Mouse (Mus musculus): Measurements from ENCODE around the gene Plcb1. TPM values are rescaled to one million over a fixed set of nuclear protein-coding genes. Genes with fewer than 3 reads are reported as not detected.
A peak's percentile ranks its signal among the peaks of the same experiment; 100 is the strongest.
"Not testable (repeated sequence)": the region's sequence is repeated elsewhere in the genome, so short reads cannot be mapped to it uniquely, and the experiment has no call there.

Plcb1 gene
- total RNA-seq, 2 experiments from 2014 or later, result 2.9 to 3.1 TPM

DNA sequence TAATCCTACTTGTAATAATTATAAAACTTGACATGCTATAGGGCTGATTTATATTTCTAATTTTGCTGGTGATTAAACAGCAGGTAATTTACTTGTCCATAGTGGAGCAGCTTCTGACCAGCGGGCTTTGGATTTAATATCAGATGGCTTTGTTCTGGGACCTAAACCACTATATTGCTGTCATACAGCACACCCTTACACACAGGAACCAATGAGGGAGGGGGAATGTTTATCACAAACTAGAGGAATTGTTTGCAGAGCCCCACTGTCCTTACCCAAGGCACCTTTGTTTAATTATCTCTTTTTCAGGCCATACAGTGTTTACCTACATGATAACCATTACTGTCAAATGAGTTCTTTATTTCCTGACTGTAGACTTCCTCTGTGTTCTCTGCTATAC is 546.0 kb downstream of the Plcb1 start:
- intact Hi-C loops (cut with DNase I; ENCODE audit: low total_unique reads), result no loop called here

DNA sequence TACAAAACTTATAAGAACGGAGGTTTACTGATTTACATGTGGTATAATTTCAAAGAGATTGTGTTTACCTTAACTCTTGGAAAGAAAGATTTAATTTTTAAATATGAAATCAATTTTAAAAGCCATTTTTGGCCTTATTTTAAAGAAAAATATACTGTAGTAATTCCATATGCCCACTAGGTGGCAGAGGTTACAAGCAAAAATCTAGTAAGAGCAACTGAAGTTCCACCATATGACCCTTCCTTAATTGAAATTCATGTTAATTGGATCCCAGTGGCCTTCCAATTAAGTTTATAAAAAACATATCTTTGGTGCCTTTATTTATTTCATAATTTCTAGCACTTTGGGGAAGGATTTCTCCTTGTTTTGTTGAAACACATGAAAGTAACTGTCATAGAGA is 570.4 kb downstream of the Plcb1 start:
- no peak for DNase-seq
- intact Hi-C loops (cut with DNase I; ENCODE audit: low total_unique reads), result no loop called here

More for the DNA sequence above, 546.0 kb downstream of the Plcb1 start:
- DNase-seq, result no peak

DNA sequence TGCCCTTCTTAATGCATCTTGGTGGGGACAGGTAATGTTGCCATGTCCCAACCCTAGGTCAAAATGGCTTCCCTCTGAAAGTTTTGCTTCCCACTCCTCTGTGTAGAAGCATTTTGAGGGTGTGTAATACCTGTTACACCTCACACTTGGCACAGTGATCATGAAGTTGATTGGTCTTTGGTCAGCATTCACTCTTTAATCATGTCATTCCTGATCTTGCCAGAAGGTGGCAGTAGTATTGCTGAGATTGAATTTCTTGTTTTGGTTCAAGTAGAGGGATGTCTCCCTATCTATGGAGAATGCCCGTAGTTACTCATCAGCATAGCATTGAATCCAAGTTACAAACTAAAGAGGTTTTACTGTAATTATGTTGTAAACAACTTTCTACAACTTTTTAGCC is 575.9 kb downstream of the Plcb1 start:
- intact Hi-C loops (cut with DNase I; ENCODE audit: low total_unique reads), result loop anchor here (10.0 kb wide), 1 partner anchor 783 kb away; no protein-coding TSS in a partner anchor
- DNase-seq, result no peak

DNA sequence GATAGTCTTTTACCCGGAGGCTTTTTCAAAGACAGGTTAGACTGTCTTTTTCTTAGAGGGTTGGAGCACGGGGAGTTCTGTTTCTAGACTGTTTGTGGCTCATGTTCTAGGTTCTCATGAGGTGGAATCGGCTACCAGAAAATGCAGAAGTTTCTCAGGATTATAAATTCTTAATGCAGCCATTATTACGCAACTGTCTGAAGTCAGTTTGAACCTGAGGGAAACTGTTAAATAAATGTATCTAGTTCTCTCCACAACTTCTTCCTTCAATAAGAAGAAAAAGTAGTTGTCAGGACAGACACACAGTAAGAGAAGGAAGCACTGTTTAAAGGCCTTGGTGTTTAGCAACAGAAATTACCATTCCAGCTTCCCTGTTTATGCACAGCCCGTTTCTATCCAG is 577.1 kb downstream of the Plcb1 start:
- DNase-seq, result no peak
- intact Hi-C loops (cut with DNase I; ENCODE audit: low total_unique reads), result loop anchor here (10.0 kb wide), 1 partner anchor 782 kb away; no protein-coding TSS in a partner anchor

DNA sequence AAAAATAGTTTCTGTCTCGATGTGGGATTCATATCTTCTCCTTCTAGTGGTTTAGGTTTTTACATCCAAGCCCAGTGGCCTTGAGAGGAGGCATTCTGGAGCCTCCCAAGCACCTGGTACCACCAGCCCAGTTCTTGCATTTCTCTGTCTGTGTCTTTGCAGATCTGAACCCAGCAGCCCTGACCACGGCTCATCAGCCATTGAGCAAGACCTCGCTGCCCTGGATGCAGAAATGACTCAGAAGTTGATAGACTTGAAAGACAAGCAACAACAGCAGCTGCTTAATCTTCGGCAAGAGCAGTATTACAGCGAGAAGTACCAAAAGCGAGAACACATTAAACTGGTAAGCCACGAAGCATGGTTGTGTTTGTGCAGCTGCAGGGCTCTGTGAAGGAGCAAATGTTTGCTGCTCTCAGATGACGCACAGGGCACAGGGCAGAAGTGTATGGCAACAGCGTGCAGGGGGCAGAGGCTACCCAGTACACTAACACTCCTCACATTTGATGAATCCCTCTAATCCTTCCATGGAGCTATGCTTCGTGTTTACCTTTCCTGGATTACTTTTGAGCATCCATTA is 584.5 kb downstream of the Plcb1 start:
- no peak for DNase-seq
- intact Hi-C loops (cut with DNase I; ENCODE audit: low total_unique reads), result no loop called here

DNA sequence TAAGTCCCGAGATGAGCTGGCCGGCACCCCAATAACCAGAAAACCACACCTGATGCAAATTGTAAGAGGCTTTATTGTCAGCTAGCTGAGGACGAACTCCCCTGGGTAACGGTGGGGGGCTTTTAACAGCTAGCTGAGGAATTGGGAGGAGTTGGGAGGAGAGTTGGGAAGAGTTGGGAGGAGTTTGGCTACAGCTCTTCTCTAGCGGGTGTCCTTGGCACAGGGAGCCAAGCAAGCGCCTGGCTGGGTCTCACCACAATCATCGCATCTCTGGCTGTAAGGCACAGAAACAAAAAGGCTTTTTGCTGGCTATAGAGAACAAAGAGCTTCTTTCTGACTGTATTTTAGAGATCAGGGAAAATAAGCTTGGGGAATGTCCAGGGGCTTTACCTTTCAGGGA is 594.9 kb downstream of the Plcb1 start:
- intact Hi-C loops (cut with DNase I; ENCODE audit: low total_unique reads), result not testable (repeated sequence)

DNA sequence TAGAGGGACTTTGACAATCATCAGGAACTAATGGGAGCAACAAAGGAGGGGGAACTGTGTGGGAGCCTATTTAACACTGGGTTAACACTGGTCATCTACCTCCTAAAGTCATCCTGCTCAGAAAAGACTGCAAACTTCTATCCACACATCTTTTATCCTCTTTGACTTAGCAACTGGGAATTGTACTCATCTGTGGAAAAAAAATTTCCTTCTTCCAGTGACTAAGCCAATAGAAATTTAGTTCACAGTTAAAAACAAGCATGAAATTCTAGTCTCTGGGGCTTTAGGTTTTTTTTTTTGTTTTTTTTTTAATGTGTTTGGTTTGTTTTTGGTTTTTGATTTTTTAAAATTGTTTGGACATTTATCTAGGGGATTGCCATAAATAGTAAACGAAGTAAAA is 595.5 kb downstream of the Plcb1 start:
- intact Hi-C loops (cut with DNase I; ENCODE audit: low total_unique reads), result no loop called here
- no peak for DNase-seq

More for the DNA sequence above, 594.9 kb downstream of the Plcb1 start:
- not testable (repeated sequence) for DNase-seq

DNA sequence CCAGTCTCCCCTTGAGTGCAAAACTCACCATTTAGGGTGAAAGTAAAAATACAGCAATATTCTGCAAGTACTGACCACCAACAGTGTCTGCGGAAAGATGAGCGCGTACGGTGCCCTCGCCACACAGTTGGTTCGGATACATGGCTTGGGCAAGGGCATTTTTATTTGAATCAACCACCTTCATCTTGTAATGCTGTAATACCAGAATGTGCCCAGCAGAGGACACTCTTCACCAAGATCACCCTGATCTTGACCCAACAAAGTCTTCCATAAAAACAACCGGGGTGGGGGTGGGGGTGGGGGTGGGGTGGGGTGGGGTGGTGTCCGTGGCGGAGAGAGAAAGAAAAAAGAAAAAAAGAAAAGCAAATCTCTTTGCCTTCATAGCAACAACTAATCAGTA is 602.1 kb downstream of the Plcb1 start:
- intact Hi-C loops (cut with DNase I; ENCODE audit: low total_unique reads), result no loop called here
- DNase-seq, result peak; percentile 4

DNA sequence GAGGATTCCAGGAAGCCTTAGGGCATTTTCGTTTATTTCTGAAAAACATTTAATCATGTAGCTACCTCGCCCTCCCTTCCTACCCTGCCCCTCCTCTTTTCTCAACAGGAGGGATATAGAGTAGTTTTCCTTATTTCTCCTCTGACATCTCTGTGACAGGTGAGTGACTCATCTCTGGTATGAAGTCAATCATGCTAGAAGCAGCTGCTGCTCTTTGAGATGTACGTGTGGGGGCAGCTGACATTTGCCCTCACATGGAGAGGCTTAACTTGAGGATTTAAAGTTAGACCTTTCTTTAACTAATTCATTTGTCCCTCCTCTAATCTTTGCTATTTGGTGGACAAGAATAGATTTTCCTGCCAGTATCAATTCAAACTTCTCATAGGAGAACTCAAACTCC is 608.8 kb downstream of the Plcb1 start:
- DNase-seq, result no peak
- intact Hi-C loops (cut with DNase I; ENCODE audit: low total_unique reads), result loop anchor here (10.0 kb wide), 1 partner anchor 560 kb away; no protein-coding TSS in a partner anchor

DNA sequence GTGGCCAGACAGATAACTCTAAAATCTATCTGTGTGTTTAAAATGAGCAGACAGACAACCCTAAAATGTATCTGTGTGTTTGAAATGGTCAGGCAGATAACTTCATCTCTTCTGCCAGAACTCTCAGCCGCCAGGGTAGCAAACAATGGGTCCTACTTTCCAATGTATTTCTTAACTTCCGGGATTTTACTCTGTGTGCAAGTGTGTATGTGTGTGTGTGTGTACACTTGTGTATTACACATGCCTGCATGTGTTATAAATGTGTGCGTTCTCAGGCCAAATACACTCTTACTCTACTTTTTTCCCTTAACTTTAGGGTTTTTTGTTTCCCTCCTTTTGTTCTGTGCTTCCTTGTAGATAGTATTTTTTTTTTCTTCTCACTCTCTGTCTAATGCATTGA is 610.5 kb downstream of the Plcb1 start:
- intact Hi-C loops (cut with DNase I; ENCODE audit: low total_unique reads), result loop anchor here (10.0 kb wide), 1 partner anchor 558 kb away; no protein-coding TSS in a partner anchor
- DNase-seq, result no peak

DNA sequence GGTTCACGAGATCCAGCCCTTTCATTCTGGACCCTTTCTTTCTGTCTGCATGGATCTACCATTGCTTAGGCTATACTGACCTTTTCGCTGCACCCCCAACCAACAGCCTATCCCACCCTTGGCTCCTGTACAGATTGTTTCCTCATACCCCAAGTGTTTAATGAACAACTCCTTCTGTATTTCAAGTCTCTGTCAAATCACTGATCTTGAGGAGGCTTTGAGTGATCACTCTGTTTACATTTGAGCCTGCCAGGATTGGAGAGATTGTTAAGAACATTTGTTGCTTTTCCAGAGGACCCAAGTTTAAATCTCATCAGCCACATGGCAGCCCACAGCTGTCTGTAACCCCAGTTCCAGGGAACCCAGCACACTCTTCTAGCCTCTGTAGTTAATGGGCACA is 612.1 kb downstream of the Plcb1 start:
- no peak for DNase-seq
- intact Hi-C loops (cut with DNase I; ENCODE audit: low total_unique reads), result loop anchor here (10.0 kb wide), 1 partner anchor 557 kb away; no protein-coding TSS in a partner anchor

DNA sequence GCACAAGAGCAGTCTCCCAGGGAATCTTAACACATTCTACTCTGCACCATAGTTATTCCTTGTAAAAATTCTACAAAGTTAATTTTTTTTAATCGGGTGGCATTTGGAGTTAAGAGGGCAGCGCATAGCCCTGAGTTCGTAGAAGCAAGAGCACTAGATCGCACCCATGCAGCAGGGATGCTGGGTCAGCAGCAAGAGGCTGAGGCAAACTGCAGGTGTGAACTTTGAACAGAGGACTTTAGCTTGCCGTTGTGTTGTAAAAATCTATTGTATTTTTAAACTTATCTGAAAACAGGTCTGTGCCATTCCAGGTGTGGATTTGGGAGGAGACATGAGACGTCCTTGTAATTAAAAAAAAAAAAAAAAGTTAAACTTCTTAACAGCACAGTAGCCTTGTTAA is 613.9 kb downstream of the Plcb1 start:
- DNase-seq, result no peak
- intact Hi-C loops (cut with DNase I; ENCODE audit: low total_unique reads), result loop anchor here (10.0 kb wide), 1 partner anchor 555 kb away; no protein-coding TSS in a partner anchor

DNA sequence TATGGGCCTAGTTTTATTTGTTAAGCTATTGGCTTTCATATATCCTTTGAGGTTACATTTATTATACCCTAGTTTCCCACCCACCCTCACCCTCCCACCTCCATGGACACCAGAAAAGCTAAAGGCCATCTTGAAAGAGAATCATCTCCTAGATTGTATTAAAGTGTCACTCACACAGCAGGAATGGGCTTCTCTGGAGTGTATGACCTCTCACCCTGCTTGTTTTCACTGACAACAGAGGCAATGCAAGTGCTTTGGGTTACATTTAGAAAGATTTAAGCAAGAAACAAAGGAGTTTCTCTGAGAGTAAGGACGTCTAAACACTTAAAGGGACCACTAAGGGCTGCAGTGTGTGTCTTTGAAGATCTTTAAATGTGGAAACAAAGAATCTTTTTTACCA is 617.0 kb downstream of the Plcb1 start:
- intact Hi-C loops (cut with DNase I; ENCODE audit: low total_unique reads), result no loop called here

DNA sequence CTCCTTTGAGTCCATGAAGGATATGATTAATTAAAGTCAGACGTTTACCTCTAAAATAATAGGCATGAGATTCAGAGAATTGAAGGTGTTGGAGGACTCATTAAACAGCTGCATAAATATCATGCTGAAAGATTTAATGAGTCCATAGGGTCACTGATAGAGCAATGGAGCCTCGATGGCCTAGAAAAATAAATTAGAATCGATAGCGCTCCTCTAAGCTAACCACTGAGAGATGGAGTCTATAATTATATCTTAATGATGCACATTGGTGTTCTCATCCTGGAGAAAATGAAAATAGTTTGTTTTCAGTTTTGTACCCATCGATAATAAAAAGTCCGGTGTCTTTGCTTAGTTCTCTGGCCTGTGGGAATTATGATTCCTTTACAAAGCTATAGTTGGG is 617.5 kb downstream of the Plcb1 start:
- no peak for DNase-seq
- intact Hi-C loops (cut with DNase I; ENCODE audit: low total_unique reads), result no loop called here

More for the DNA sequence above, 617.0 kb downstream of the Plcb1 start:
- no peak for DNase-seq

DNA sequence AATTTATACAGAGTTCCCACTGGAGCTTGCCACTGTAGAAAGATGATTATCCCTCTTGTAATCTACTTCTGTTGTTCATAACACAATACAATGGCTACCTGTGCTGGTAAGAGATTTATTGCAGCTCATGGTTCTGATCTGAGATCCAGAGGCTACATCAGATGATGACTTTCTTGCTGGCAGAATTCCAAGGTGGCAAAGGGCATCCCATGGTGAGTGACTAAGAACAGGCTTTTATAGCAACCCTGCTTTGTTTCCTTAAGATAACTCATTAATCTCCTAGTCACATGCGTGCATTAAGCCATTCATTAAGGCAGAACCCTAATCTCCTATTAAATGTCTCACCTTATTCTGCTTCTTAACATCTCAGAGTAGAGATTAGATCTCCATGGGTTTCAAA is 618.2 kb downstream of the Plcb1 start:
- intact Hi-C loops (cut with DNase I; ENCODE audit: low total_unique reads), result no loop called here
- DNase-seq, result no peak

DNA sequence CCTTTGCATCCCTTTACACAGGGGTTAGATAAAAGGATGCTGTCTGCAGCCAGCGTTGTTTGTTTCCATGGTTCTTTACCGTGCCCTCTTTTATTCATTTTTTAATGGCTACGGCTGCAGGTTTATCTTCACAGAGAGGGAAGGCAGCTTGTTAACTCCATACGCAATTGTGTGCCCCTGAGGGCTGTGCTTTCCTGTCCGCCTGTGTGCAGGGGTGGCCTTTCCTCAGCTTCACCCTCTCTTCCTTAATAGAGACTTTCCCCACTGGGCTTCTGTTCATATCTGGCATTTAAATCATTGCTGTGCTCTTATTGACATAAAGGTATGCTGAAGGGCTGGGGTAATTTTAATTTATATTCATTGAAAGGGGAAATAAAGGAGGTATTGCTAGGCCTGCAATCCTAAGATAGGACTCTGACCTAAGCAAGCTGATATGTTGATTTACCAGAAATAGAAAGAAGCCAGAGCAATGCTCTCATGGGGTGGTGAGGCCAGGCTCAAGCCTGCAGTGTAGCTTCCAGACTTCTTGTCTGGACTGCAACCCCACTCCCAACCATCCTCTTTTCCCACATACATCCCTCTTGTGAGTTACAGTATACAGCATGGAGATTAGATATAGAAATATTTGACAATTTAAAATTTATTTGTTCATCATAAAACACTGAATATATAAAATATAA is 623.7 kb downstream of the Plcb1 start:
- intact Hi-C loops (cut with DNase I; ENCODE audit: low total_unique reads), result no loop called here
- DNase-seq, result no peak

DNA sequence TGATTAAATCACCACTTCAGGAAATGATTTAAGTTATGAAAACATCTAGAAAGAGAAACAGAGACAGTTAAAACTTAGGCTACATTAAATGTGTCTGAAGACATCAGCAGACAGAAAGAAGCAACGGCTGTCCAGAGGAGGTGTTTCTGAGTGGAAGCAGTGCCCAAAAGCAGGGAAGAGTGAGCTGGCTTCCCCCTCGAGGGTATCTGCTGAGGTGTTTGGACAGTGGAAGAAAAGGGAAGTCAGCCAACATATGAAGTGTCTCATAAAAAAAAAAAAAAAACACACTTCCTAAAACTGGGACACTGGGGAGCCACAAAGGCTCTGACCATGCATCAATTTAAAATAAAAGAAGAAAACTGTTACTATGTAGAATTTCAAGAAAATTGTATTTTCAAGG is 625.8 kb downstream of the Plcb1 start:
- intact Hi-C loops (cut with DNase I; ENCODE audit: low total_unique reads), result no loop called here
- DNase-seq, result no peak

DNA sequence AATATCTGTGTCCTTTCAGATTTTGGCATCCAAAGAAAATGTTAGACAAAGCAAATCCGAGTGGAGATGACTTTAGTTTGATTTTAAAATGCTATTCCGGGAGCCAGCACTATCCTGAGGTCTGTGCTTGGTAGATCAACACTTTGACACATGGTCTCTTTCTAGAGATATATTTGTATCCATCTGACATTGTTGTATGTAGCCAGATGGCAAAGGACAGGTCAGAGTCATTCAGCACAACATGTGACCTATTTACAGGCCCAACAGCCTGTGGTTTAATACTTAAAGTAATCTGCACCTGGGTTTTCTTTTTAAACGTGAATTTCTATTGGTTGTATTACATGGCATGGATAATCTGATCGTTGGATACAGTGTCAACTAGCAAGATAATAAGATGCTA is 629.3 kb downstream of the Plcb1 start:
- no peak for DNase-seq
- intact Hi-C loops (cut with DNase I; ENCODE audit: low total_unique reads), result no loop called here

DNA sequence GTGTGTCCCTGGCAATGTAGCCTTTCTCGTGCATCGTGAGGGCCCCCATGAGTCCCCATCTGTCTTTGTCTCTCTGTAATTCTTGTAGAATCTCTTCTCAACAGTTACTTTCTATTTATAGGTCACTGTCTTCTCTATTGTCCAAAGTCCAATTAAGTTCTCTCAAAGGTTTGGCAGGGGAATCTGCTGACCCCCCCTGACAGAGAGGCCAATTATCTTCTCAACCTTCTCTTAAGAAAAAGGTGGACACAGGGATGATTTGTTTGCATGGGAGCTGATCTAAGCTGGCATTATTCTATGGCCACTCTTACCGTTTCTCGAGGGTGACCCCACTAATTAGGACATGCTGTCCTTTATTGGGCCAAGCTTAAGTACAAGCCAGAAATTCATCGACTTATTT is 633.4 kb downstream of the Plcb1 start:
- intact Hi-C loops (cut with DNase I; ENCODE audit: low total_unique reads), result no loop called here
- no peak for DNase-seq

DNA sequence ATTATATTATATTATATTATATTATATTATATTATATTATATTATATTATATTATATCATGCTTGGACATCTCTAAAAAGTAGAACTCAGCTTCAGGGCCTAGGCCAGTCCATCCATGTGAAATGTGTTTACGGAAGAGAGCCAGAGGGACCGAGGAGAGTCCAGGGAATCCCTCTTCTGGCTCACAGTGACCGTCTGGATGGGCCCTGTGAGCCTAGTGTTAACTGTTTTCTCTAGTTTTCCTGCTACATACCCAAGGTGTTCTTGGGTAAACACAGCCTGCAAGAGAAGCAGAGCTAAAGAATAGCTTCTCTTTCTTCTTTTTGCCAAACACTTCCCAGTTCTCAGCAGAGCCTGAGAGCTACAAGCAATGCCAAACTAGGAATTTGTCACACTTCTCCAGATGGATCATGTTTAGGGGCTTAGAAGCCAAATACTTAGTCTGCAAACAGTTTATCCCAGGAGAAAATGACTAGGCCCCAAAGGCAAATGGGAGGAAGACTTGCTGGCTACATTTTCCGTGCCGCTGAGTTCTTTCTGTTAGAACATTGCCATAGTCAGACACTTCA is 649.2 kb downstream of the Plcb1 start:
- DNase-seq, result peak; percentile 7
- intact Hi-C loops (cut with DNase I; ENCODE audit: low total_unique reads), result loop anchor here (5.0 kb wide), 1 partner anchor 492 kb away; no protein-coding TSS in a partner anchor

DNA sequence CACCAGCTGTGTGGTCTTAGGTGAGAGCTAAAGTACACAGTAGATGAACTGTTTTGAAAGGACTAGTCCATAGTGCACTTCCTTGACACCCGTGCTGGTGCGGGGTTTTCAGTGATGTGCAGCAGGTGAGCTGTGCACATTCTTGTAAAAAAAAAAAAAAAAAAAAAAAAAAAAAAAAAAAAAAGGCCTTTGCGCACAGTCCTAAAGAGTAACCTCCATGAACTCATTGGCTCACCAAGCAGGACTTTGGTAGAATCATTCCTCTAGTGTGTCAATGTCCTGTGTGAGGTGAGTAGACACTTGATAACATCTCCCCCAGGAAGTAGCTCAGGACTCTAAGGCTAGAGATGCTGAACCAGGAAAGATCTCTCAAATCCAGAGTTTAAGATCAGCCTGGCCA is 653.2 kb downstream of the Plcb1 start:
- no peak for DNase-seq
- intact Hi-C loops (cut with DNase I; ENCODE audit: low total_unique reads), result loop anchor here (5.0 kb wide), 1 partner anchor 488 kb away; no protein-coding TSS in a partner anchor
